Mouse (Mus musculus) mouse trophoblast stem cell (cell line): Measurements from ENCODE around the gene Aplf.
"Not testable (repeated sequence)": the region's sequence is repeated elsewhere in the genome, so short reads cannot be mapped to it uniquely, and the experiment has no call there.

Experiments used
- in situ Hi-C, 2 experiments: fragments of 300-500 bp; cut with MseI, MboI; formaldehyde crosslinking; loops; 2 replicates in 1 of 2; 3 replicates in 1 of 2; pipeline ENCODE4 v1.15.1; 2025

Gene Aplf

GRCm38 (mm10) chr6:87671771-87672517, at the start of gene Aplf:
Gene Aplf, minus strand, starts transcription at chr6:87672193.
- in situ Hi-C loops = no loop called here

- in situ Hi-C loops = no loop called here
Measured at GRCm38 (mm10) chr6:87714091-87714490, 42.1 kb upstream of the Aplf start.

DNA sequence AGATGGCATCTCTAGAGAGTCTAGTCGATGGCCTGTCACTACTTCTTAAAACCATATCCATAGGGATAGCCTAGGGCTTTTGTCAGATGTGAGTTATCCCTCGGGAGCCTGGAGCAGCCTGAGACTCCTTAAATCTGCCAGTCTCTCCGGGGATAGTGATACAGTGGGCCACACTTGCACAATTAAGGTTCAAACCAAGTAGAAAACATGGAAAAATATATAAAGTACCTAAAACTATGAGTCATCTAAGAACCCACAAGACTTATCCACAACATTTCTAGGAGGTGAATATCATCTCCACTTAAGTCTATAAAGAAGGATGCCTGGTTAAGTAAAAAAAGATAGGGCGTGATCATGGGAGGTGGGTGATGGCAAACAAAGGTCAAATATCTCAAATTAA, 40.3 kb upstream of the Aplf start:
- in situ Hi-C loops = no loop called here

GRCm38 (mm10) chr6:87706246-87706645, 34.3 kb upstream of the Aplf start:
- in situ Hi-C loops = no loop called here

GRCm38 (mm10) chr6:87696544-87696943, 24.6 kb upstream of the Aplf start:
- in situ Hi-C loops = no loop called here

GRCm38 (mm10) chr6:87695947-87696346, 24.0 kb upstream of the Aplf start:
- in situ Hi-C loops = no loop called here

DNA sequence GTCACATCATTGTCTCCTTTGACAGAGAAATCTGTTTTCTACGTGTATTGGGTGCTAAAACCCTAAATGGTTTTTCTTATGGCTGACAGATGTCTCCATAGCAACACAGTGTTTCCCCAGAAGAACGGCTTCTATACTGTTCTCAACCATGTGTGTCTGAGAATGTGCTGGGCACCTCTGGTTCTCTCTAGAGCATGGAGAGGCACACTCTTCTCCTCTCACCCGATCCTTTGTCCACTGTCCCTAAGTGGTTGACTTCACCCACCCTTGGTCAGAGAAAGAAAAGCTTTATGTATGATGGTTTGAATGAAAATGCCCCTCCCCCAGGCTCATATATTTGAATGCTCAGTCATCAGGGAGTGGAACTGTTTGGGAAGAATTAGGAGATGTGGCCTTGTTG, 8.4 kb upstream of the Aplf start:
- in situ Hi-C loops = no loop called here

DNA sequence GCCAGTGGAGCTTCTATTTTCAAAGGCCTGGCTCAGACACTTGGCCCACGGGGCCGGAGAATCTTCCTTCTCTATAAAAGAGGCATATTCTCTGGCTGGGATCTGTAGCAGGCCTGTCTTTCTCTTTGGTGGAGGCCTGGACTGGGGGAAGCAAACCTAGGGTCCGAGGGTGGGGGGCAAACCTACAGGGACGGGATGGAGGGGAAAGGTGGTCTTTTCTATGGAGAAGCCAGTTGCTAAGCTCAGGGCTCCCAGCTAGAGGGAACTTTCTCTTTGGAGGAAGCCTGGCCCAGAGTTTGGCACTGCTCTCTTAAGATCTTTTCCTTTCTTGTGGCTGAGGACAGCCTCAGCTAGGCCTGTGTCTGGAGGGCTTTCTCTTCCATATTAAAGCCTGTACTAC, 668 bp upstream of the Aplf start:
- in situ Hi-C loops = no loop called here

DNA sequence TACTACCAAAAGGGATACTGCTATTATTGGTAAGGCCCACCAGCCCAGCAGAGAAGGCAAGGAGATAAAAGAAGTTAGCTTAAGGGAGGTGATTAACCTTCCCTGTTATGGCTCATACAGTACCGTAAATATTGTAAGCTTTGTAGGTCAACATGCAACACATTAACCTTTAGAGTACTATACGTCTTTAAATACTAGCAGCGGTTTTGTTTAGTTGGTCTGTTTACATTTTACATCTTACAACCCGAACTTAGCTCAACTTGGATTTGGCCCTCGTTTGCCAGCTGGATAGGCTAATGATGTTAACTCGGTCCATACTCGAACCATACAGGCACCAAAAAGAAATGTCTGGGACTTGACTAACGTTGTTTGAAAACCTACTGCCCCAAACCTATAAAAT, 640 bp downstream of the Aplf start:
- in situ Hi-C loops = no loop called here

DNA sequence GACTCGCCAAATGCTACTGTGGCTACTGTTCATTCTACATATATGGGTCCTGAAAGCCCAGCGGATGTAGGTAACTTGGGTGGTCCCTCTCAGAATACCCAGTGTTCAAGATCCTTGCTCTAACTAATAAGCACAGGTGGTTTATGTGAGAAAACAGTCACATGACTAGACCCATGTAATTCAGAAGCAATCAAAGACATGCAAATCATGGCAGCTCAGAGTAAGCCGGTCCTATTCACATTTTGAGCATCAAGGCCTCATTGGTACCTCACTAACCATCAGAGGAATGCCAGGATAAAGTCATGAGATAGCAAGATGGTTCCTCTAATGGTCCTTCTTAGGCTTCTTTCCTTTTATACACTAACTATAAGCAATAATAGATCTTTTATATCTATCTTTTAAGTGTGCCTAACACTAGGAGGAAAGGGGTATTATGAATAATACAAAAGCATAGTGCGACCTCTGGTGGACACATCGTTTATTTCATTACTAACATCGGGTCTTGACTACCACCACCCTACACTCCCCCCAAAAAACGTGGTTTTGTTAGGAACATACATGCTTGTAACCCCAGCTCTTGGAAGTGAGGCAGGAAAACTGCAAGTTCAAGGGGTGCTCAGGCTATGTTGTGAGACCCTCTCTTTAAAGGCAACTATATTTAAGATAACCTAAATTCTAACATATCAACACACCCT, 2.0 kb downstream of the Aplf start:
- in situ Hi-C loops = no loop called here

DNA sequence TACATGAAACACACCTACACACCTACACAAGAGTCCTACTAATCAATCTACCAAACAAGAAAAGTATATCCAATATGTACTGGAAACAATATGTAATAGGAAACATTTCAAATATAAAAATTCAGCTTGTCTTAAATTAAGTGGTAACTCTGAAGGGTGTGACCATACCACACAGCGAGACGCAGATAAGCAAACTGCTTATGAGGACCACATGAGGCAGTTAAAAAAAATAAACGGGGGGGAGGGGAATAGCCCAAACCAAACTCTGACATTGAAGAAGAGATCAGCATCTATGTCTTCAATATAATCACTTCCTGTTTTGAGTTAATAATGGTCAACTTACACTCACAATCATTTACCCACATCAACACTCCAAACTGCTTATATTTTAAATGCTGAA, 3.3 kb downstream of the Aplf start:
- in situ Hi-C loops = no loop called here

DNA sequence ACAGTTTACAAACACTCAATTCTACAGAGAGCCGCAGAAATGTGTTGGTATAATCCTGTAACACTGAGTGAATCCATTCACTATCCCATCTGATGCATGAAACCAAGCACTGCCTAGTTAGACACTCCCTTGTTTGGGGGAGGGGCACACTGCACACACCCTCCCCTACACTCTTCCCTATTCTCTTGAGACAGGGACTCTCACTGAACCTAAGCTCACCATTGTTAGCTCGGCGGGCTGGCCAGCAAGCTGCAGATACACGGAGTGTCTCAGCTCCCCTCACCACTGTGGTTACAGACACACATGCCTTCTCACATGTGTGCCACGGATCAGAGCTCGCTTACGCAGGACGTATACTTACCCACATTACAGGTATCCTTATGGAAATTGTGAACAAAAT, 4.2 kb downstream of the Aplf start:
- in situ Hi-C loops = no loop called here

DNA sequence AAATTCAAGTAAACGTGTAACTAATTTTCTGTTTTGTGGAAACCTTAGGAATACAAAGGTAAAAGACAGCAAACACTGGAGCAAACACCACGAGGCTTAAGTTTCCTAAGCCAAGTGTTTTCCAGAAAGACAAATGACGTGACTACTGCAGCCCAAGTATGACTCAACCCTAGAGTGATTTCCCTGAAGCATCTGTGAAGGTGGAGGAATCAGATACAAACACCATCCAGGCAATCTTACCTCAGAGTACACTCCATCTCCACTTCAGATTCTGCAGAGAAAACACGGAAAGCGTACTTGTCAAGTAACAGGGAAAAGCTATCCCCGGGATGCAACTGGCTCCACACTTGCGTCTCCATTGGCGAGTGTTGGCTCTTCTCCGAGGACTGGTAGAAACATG, 8.5 kb downstream of the Aplf start:
- in situ Hi-C loops = no loop called here

DNA sequence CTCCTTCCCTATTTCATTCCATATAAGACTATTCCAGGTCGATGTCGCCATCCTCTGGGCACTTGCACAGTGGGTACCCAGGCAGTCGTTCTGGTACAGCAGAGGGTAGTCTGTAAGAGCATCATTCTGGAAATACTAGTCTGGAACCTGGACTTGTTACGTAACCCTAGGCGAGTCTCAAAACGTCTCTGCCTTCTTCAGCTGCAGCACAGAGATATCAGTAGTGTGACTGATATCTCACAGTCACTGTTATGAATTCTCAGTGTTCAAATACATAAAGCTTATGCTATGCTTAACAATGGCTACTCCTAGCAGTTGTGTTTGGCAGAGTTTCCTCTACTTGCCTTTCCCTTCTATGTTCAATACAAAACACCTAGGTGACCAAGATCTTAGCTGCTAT, 9.8 kb downstream of the Aplf start:
- in situ Hi-C loops = no loop called here

DNA sequence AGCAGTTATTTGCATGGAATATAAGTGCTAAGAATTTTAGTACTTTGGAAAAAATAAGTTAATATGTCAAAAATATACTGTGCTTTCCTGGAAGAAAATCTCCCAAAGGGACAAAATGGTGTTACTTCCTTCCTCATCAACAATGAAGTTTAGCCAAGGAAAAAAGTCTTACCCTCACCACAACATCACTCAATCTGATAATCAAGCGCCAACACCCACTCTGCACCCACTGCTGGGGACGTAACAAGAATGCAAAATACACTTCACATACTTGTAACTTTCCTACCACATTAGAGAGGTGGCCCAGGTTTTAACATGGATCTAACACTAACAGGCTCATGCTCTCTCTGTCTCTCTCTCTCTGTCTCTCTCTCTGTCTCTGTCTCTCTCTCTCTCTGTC, 10.3 kb downstream of the Aplf start:
- in situ Hi-C loops = no loop called here

GRCm38 (mm10) chr6:87658816-87659215, 13.2 kb downstream of the Aplf start:
- in situ Hi-C loops = no loop called here

DNA sequence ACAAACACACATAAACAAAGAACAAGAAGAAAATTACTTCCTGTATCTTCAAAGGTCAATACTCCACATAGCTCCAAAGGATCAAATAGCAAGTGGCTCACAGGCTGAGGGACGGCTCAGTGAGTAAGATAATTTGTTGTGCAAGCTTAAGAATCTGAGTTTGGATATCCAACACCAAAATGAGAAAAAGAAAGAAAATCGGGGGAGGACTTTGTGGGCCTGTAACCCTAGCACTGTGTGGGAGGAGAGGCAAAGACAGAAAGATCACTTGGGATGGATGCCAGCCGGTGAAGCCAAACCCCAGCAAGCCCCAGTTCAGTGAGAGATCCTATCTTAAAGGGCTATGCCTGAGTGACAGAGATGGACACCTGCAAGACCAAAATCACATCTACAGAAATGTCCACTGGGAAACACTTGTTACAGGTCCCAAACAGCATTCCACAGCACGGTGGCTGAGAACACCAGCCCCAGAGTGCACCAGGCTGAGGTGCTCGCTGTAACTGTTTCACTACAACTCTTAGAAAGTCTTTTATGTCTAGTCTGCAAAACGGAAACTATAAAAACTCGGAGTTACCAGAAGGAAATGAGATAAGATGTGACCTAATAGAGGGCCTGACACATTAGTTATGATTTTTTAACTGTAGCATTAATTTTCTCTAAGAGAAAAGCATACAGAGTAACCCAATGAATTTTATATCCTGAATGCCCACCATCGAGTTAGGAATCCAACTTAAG, 17.9 kb downstream of the Aplf start:
- in situ Hi-C loops = no loop called here

GRCm38 (mm10) chr6:87653478-87653877, 18.5 kb downstream of the Aplf start:
- in situ Hi-C loops = no loop called here

DNA sequence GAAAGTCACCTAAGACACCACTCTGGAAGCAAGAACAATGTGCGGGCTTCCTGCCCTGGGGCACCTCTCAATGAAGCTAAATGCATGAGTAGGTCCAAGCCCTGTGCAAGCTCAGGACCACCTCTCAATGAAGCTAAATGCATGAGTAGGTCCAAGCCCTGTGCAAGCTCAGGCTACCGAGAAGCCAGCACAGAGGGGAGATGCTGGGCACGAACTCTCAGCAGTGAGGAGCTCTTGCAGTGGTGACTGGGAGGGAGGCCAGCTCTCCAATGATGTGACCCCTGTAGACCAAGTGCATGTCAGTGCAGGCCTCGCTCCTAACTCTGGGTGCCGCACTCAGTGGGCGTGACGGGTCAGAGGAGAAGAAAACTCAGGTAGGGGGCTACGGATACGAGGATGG, 19.3 kb downstream of the Aplf start:
- in situ Hi-C loops = no loop called here

- in situ Hi-C loops = no loop called here
Measured at GRCm38 (mm10) chr6:87651787-87652186, 20.2 kb downstream of the Aplf start.

DNA sequence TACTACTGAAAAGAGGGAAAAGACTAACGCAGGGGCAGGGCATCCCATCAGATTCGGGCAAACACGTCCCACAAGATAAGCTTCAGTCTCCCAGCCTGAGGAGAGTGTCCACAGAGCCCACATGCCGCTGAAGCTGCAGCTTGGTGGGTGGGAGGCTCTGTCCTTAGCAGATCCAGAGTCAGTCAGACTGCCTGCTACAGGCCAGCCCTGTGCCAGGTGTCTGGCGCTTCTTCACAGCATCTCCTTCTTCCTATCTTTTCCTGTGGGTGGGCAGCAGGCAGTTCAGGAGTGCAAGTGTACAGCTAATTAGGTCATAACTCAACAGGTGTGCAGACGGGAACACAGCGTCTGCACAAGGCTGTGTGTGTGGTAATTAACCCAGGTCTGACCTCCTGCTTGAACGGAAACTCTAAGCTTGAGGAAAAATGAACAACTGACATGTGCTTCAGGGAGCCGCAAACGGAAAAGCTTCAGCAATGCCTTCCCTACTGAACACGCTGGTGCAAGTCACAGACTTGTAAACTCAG, 33.8 kb downstream of the Aplf start:
- in situ Hi-C loops = no loop called here

- in situ Hi-C loops = no loop called here
Measured at GRCm38 (mm10) chr6:87632176-87632575, 39.8 kb downstream of the Aplf start.

- in situ Hi-C loops = not testable (repeated sequence)
Measured at GRCm38 (mm10) chr6:87628936-87629335, 43.1 kb downstream of the Aplf start.
